Mouse (Mus musculus) liver, embryonic 14.5 days (tissue): ENCODE results near the gene Snrk. TPM values are rescaled to one million over a fixed set of nuclear protein-coding genes. Genes with fewer than 3 reads are reported as not detected.
A peak's percentile ranks its signal among the peaks of the same experiment; 100 is the strongest.

Experiments used
- ATAC-seq: fragments of 200-750 bp; cut with Nextera tagmentation; 2 replicates; pipeline ENCODE4 v1.8.0; 2017; ENCODE audit warnings: moderate number of reproducible peaks, mild to moderate bottlenecking, moderate library complexity; ENCODE audit not compliant: insufficient read depth
- DNase-seq, 3 experiments: peaks; one replicate each; pipeline ENCODE4 v3.0.0-alpha.2; 2012 to 2013; ENCODE audit warnings: low read depth in 3 of 3, low spot score in 3 of 3
- H3K27ac ChIP-seq: fragments of 300-500 bp; sonication (generic); 2 replicates; pipeline ENCODE4 v1.5.1; 2014; ENCODE audit warnings: moderate library complexity, mild to moderate bottlenecking, control low read depth, inconsistent platforms
- H3K27me3 ChIP-seq: fragments of 300-500 bp; sonication (generic); 2 replicates; pipeline ENCODE4 v1.6.1; 2014; ENCODE audit warnings: mild to moderate bottlenecking, low read length, moderate library complexity; ENCODE audit not compliant: control insufficient read depth, insufficient read depth
- H3K36me3 ChIP-seq: fragments of 300-500 bp; sonication (generic); replicated peaks from 2 replicates; pipeline ENCODE4 v1.6.1; 2014; ENCODE audit warnings: low read depth; ENCODE audit not compliant: control insufficient read depth, insufficient read depth
- H3K4me1 ChIP-seq, 2 experiments: fragments of 200-500 bp in 1 of 2; fragments of 300-500 bp in 1 of 2; sonication (generic) in 1 of 2; replicated peaks; 2 replicates each; pipeline ENCODE4 v1.6.1; 2012 to 2014; ENCODE audit warnings: antibody characterized with exemption in 1 of 2, inconsistent platforms in 1 of 2, low read length in 1 of 2; ENCODE audit not compliant: control insufficient read depth in 2 of 2, insufficient read depth in 2 of 2
- H3K4me2 ChIP-seq: fragments of 300-500 bp; sonication (generic); 2 replicates; pipeline ENCODE4 v1.6.1; 2014; ENCODE audit warnings: low read depth, mild to moderate bottlenecking, control low read depth, moderate library complexity
- H3K4me3 ChIP-seq, 2 experiments: fragments of 200-500 bp in 1 of 2; fragments of 300-500 bp in 1 of 2; sonication (generic) in 1 of 2; 2 replicates each; pipeline ENCODE4 v1.5.1; 2012 to 2014; ENCODE audit warnings: low read depth in 2 of 2, low read length in 2 of 2, mild to moderate bottlenecking in 2 of 2, control low read depth in 1 of 2, inconsistent platforms in 1 of 2, moderate library complexity in 1 of 2; ENCODE audit not compliant: insufficient read depth in 1 of 2
- H3K9ac ChIP-seq: fragments of 300-500 bp; sonication (generic); replicated peaks from 2 replicates; pipeline ENCODE4 v1.6.1; 2014; ENCODE audit warnings: mild to moderate bottlenecking, control low read depth, moderate library complexity
- H3K9me3 ChIP-seq: fragments of 300-500 bp; sonication (generic); 2 replicates; pipeline ENCODE4 v1.6.1; 2016; ENCODE audit warnings: low read length, mixed read lengths; ENCODE audit not compliant: control insufficient read depth
- CTCF ChIP-seq: IDR thresholded peaks from 2 replicates; pipeline ENCODE4 v1.5.1; 2016; ENCODE audit warnings: antibody characterized with exemption, low read depth, control low read depth
- EP300 ChIP-seq: IDR thresholded peaks from 2 replicates; pipeline ENCODE4 v1.6.1; 2016; ENCODE audit warnings: antibody characterized with exemption, low read depth
- WGBS: fragments of 180-500 bp; shearing (Covaris S2); extraction: QIAGEN DNeasy Blood & Tissue Kit; methylation state at CpG from one replicate; pipeline ENCODE4 v1.1.7; 2014; ENCODE audit not compliant: insufficient replicate concordance; 5-methylcytosine and 5-hydroxymethylcytosine counted together
- polyA plus RNA-seq, 2 experiments: library from polyadenylated mRNA; depleted of rRNA in 1 of 2; stranded (reverse) in 1 of 2; unstranded in 1 of 2; fragments of >200 nt; fragmentation: Nextera tagmentation in 1 of 2; extraction: Ambion mirVana in 1 of 2; gene quantifications; 2 replicates each; pipeline versions ENCODE4 v1.2.1 to v1.2.3; 2012 to 2014

Snrk gene
- polyA plus RNA-seq, 2 experiments: 10.4 to 12.9 TPM

DNA sequence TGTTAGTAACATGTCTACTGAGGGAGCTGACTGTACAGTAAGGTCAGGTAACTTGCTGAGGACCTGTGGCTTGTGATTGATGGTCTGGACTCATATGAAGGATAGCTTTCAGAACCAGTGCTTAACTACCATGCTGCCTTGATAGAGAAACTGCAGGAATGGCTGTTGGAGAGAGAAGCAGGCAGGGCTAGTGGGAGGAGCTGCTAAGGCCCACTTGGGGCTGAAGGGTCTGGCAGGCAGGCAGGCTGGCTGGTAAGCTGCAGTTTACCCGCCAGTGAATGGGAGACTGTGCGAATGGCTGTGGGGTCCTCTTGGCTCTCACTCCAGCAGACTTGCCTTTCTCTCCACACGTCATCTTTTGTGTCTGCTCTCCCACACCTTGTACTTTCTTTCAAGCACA, 13.6 kb downstream of the Snrk start:
- DNase-seq (no peak), ATAC-seq (no peak)
- no peak for TF ChIP-seq EP300
- no peak for TF ChIP-seq CTCF
- no peak overlapping the region for H3K4me2 ChIP-seq
- peaks cover 4 to 32% of the 10 kb centered on the region in 2 experiments; a peak in 3 of 4 replicates for H3K4me1 ChIP-seq
- H3K4me3 ChIP-seq: no peak overlapping the region
- no peak overlapping the region for H3K9ac ChIP-seq
- no peaks in the 10 kb centered on the region for H3K27me3 ChIP-seq
- peaks cover 3% of the 10 kb centered on the region; the same call in 1 of the 2 replicates for H3K36me3 ChIP-seq
- H3K9me3 ChIP-seq: no peaks in the 10 kb centered on the region
- WGBS: 65% methylated on average over 3 of the region's 3 CpGs
- no peak overlapping the region for H3K27ac ChIP-seq

DNA sequence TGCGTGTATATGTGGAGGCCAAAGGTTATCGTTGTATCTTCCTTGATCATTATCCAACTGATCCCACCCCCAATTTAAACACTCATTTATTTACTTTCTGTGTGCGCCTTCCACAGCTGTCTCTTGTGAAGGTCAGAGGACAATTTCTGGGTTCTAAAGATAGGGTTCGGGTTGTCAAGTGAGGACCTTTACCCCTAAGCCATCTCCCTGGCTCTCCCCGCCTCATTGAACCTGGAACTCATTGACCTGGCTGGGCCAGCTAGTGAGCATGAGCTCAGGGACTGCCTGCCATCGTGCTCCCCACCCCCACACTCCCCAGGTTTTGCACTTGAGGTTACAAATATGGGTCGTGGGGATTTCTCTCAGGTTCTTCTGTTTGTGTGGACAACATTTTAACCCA, 15.1 kb downstream of the Snrk start:
- H3K27ac ChIP-seq: no peak overlapping the region
- DNase-seq: peak in 1 of 3 experiments; percentile 25
- 0 out of 2 replicates have a peak, but pooled peaks have one; percentile 29 for ATAC-seq
- peaks cover 4 to 28% of the 10 kb centered on the region in 2 experiments; a peak in 3 of 4 replicates for H3K4me1 ChIP-seq
- peaks cover 3% of the 10 kb centered on the region; the same call in 1 of the 2 replicates for H3K36me3 ChIP-seq
- H3K4me3 ChIP-seq: no peak overlapping the region
- no peak for TF ChIP-seq CTCF
- TF ChIP-seq EP300: no peak
- no peak overlapping the region for H3K4me2 ChIP-seq
- H3K27me3 ChIP-seq: no peaks in the 10 kb centered on the region
- H3K9ac ChIP-seq: no peak overlapping the region
- 59% methylated on average over 7 of the region's 7 CpGs for WGBS
- H3K9me3 ChIP-seq: no peaks in the 10 kb centered on the region

DNA sequence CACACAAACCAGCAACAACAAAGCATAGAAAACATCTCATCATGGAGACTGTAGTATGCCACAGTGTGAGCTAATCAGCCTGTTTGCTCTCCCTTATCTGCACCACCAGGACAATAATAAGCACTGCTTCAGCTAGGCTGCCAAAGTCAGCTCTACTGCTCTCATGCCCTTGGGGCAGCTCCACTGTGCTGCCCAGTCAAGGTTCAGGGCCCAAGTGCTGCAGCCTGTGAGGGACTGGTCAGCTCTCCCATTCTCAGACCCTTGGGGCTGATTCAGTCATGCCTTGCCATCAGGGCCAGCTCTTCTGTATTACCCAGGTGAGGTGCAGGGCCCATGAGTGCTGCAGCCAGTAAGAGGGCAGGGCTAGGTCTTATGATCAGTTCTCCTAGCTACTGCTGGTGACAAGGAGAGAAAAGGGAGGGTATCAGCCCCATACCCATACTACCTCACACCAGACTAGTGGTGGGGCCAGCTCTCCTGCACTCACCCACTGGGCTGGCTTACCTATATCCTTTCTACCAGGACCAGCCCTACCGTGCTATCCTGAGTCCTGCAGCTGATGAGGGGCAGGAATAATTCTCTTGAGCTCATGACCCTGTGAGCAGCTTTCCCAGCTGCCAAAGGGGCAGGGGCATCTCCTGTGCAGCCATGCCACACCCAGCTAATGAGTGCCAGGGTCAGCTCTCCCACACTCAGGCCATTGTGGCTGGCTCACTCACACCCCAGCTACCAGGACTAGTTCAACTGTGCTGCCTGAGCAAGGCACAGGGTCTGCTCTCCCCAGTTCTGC, 18.2 kb downstream of the Snrk start:
- H3K27ac ChIP-seq: no peak overlapping the region
- DNase-seq (no peak), ATAC-seq (peak; percentile 14; the same call in 1 of the 2 replicates)
- H3K27me3 ChIP-seq: no peaks in the 10 kb centered on the region
- no peak for TF ChIP-seq EP300
- no peak for TF ChIP-seq CTCF
- H3K9me3 ChIP-seq: no peaks in the 10 kb centered on the region
- H3K4me3 ChIP-seq: no peak overlapping the region
- no peak overlapping the region for H3K4me2 ChIP-seq
- WGBS: 63% methylated on average over 1 of the region's 1 CpGs
- no peak overlapping the region for H3K9ac ChIP-seq
- H3K36me3 ChIP-seq: peaks cover 3% of the 10 kb centered on the region; the same call in 1 of the 2 replicates
- H3K4me1 ChIP-seq: peaks cover 0 to 10% of the 10 kb centered on the region in 2 experiments; a peak in 2 of 4 replicates

DNA sequence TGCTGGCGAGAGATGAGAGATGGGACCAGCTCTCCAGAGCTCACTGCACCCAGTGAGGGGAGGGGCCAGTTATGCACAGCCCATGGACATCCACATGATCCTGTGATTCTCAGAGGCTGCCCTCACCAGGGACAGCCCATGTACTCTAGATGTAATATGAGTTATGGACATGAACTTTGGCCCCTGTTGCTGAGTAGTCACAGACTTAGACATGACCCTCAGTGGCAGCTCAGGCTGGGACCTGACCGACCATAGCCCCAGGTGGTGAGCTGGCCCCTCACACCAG, 18.8 kb downstream of the Snrk start:
- no peaks in the 10 kb centered on the region for H3K27me3 ChIP-seq
- H3K36me3 ChIP-seq: peaks cover 3% of the 10 kb centered on the region; the same call in 1 of the 2 replicates
- H3K9me3 ChIP-seq: no peaks in the 10 kb centered on the region
- 0 out of 2 replicates have a peak, but pooled peaks have one; percentile 26 for ATAC-seq
- H3K4me1 ChIP-seq: peaks cover 0 to 10% of the 10 kb centered on the region in 2 experiments; a peak in 2 of 4 replicates
- WGBS: 65% methylated on average over 2 of the region's 2 CpGs
- H3K9ac ChIP-seq: no peak overlapping the region
- H3K4me2 ChIP-seq: no peak overlapping the region
- H3K27ac ChIP-seq: no peak overlapping the region
- no peak overlapping the region for H3K4me3 ChIP-seq
- TF ChIP-seq EP300 (no peak), CTCF (no peak)
- no peak for DNase-seq

DNA sequence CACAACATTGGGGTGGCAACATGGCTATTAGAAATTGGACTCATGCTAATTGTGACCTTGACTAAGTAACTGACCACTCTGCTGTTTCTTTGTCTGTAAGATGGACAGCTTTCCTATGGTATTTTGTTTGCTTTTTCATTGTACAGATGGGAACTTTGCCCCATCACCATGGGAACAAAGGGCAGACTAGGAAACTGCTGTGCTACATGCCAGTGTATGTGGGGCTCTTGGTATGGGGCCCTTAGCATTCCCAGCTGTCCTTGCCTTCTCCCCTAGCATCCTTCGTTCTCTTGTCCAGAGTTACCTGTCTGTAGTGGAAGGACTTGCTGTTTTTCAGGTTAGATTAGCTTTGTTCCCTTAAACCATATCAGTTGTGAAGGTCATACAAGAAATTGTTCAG, 20.9 kb downstream of the Snrk start:
- DNase-seq (no peak), ATAC-seq (no peak)
- no peaks in the 10 kb centered on the region for H3K9me3 ChIP-seq
- no peaks in the 10 kb centered on the region for H3K27me3 ChIP-seq
- WGBS: 58% methylated on average over 1 of the region's 1 CpGs
- peaks cover 3% of the 10 kb centered on the region for H3K36me3 ChIP-seq
- H3K4me3 ChIP-seq: no peak overlapping the region
- peaks cover 0 to 11% of the 10 kb centered on the region in 2 experiments; a peak in 2 of 4 replicates for H3K4me1 ChIP-seq
- no peak overlapping the region for H3K4me2 ChIP-seq
- H3K27ac ChIP-seq: no peak overlapping the region
- H3K9ac ChIP-seq: no peak overlapping the region
- TF ChIP-seq EP300: no peak
